In the genomic region with DNA sequence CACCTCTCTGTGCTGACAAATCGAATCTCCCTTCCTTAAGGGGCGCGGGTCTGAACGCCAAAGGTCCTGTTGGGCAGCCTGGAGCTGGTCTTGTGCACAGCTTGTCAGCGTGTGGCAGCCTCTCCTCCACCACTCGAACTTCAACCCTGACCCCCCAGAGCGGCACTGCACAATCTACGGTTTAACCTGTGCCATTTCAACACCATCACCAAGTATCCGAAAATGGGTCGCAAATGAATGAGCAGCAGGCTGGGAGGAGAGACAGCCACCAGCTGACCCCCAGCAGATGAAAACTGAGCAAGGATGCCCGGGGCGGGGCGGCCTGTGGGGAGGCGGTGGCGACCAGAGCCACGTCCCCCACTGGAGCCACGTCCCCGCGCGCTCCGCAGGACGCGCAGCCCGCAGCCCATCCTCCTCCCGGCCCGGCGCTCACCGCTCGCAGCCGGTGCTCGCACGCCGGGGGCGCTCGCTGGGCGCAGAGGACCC, we compare ENCODE assay signal across 7 mouse cellular contexts. TPM values are rescaled to one million over a fixed set of nuclear protein-coding genes. Genes with fewer than 3 reads are reported as not detected.
A peak's percentile ranks its signal among the peaks of the same experiment; 100 is the strongest.
DNase-seq lines count a peak whose midpoint lies in the region; ATAC-seq and TF ChIP-seq lines count a peak whose summit lies in the region.

No protein-coding gene starts in this region.

- no peak for DNase-seq in Patski (ENCODE audit: low read depth, low spot score)
- DNase-seq in adrenal gland, postnatal 36 days, result peak; percentile 64 to 72
- peak; percentile 77 for DNase-seq in kidney, postnatal 14 days
- peak; percentile 70 for DNase-seq in retina, postnatal 1 day

- TF ChIP-seq CTCF in Patski (IDR thresholded peaks at IDR 0.05), result no peak
- no peak for TF ChIP-seq CTCF in embryonic fibroblast, embryonic 13.5 days (IDR thresholded peaks at IDR 0.05; ENCODE audit: borderline replicate concordance, insufficient read depth, low read length)

- in situ Hi-C loops in Patski (cut with MboI; ENCODE audit: low pct_unique_long_range_greater_than_20kb), result loop anchor here (5.0 kb wide), 2 partner anchors 63 to 142 kb away; no protein-coding TSS in a partner anchor

- POLR2A ChIA-PET in Patski (lab: Charles Lee), result interaction anchor here (0.7 to 3.0 kb wide), 4 partner anchors 10 to 168 kb away, joined by 4 to 14 read pairs (median 7); no protein-coding TSS in a partner anchor

- peak overlapping the region; percentile 76 for H3K9ac ChIP-seq in heart, embryonic 14.5 days (ENCODE audit: low read length)
- H3K9ac ChIP-seq in lung, embryonic 15.5 days, result peak overlapping the region; percentile 61

- peaks cover 6% of the 10 kb centered on the region for H3K4me1 ChIP-seq in embryonic fibroblast, embryonic 13.5 days (ENCODE audit: control insufficient read depth, insufficient read depth, low read length)
- peaks cover 4 to 5% of the 10 kb centered on the region in 2 experiments; a peak in 2 of 4 replicates for H3K4me1 ChIP-seq in heart, embryonic 14.5 days (ENCODE audit: control insufficient read depth in 2 of 2, insufficient read depth in 2 of 2, low read length in 2 of 2)
- H3K4me1 ChIP-seq in lung, embryonic 15.5 days, result peaks cover 10% of the 10 kb centered on the region

- peak overlapping the region; percentile 63 for H3K27ac ChIP-seq in embryonic fibroblast, embryonic 13.5 days (ENCODE audit: insufficient read depth, low read length)
- H3K27ac ChIP-seq in heart, embryonic 14.5 days (replicated peaks in 1 of 2; ENCODE audit: control insufficient read depth in 1 of 2, insufficient read depth in 1 of 2, low read depth in 2 of 2, low read length in 2 of 2), result 0 out of 4 replicates have a peak overlapping the region, but pooled peaks of 1 of the 2 experiments have one; percentile 19
- peak overlapping the region; percentile 72 for H3K27ac ChIP-seq in lung, embryonic 15.5 days

- peak overlapping the region; percentile 97 for H3K4me2 ChIP-seq in heart, embryonic 14.5 days (ENCODE audit: low read length)
- H3K4me2 ChIP-seq in lung, embryonic 15.5 days, result peak overlapping the region; percentile 94

- CTCF ChIA-PET in Patski (lab: Charles Lee), result interaction anchor here (1.1 to 2.8 kb wide), 5 partner anchors 9 to 169 kb away, joined by 3 to 13 read pairs (median 9); no protein-coding TSS in a partner anchor

- peak; percentile 40; the same call in 1 of the 2 replicates for TF ChIP-seq POLR2A in embryonic fibroblast, embryonic 13.5 days (IDR thresholded peaks at IDR 0.05; ENCODE audit: low read depth, low read length)

- peak overlapping the region; percentile 85 for H3K4me3 ChIP-seq in embryonic fibroblast, embryonic 13.5 days (ENCODE audit: insufficient read depth, low read length)
- H3K4me3 ChIP-seq in heart, embryonic 14.5 days (ENCODE audit: control insufficient read depth in 1 of 2, insufficient read depth in 1 of 2, low read depth in 1 of 2, low read length in 2 of 2), result peak overlapping the region; percentile 78 to 81
- H3K4me3 ChIP-seq in lung, embryonic 15.5 days, result peak overlapping the region; percentile 72

- H3K9me3 ChIP-seq in heart, embryonic 14.5 days (ENCODE audit: control insufficient read depth, low read length), result no peaks in the 10 kb centered on the region
- no peaks in the 10 kb centered on the region for H3K9me3 ChIP-seq in lung, embryonic 15.5 days

- ATAC-seq in Patski, result peak; percentile 62
- no peak; the same call in 1 of the 2 replicates for ATAC-seq in heart, embryonic 14.5 days (ENCODE audit: insufficient number of reproducible peaks, insufficient read depth, low FRiP score, low read depth)
- peak; percentile 64; the same call in 1 of the 2 replicates for ATAC-seq in lung, embryonic 15.5 days (ENCODE audit: borderline replicate concordance, extremely low read depth, low FRiP score, low TSS enrichment)

- no peaks in the 10 kb centered on the region for H3K27me3 ChIP-seq in Patski
- H3K27me3 ChIP-seq in heart, embryonic 14.5 days (ENCODE audit: control insufficient read depth, insufficient read depth, low read length), result peaks cover 31% of the 10 kb centered on the region
- H3K27me3 ChIP-seq in lung, embryonic 15.5 days, result peaks cover 36% of the 10 kb centered on the region

- H3K36me3 ChIP-seq in heart, embryonic 14.5 days (ENCODE audit: control insufficient read depth, insufficient read depth, low read length), result no peaks in the 10 kb centered on the region
- H3K36me3 ChIP-seq in lung, embryonic 15.5 days, result no peaks in the 10 kb centered on the region

- WGBS in heart, embryonic 14.5 days, result under 1% methylated on average over 35 of the region's 36 CpGs
- under 1% methylated on average over 35 of the region's 36 CpGs for WGBS in lung, embryonic 15.5 days

RNA-seq across cellular contexts. Expression of a gene that starts 1.5 kb away (rescaled TPM):
- 39.7 TPM for polyA plus RNA-seq in Patski (2021)
- total RNA-seq in adrenal gland, postnatal 36 days (2021), result 10 to 100 TPM in 1 of 2 experiments, 1 to 10 TPM in 1; 2.7 to 11.2 TPM
- polyA plus RNA-seq in embryonic fibroblast, embryonic 13.5 days (2011; ENCODE audit: insufficient read length, low read depth, missing spikeins), result 11.9 and 19.4 TPM in 2 replicates
- polyA plus RNA-seq in heart, embryonic 14.5 days (2014; fragmentation: Nextera tagmentation; extraction: Ambion mirVana), result 0.65 and 0.92 TPM in 2 replicates
- polyA plus RNA-seq in lung, embryonic 15.5 days (2015; fragmentation: Nextera tagmentation; extraction: Ambion mirVana), result 2.9 and 3.5 TPM in 2 replicates
